9 mouse cellular contexts compared by ENCODE assay signal in the genomic region with DNA sequence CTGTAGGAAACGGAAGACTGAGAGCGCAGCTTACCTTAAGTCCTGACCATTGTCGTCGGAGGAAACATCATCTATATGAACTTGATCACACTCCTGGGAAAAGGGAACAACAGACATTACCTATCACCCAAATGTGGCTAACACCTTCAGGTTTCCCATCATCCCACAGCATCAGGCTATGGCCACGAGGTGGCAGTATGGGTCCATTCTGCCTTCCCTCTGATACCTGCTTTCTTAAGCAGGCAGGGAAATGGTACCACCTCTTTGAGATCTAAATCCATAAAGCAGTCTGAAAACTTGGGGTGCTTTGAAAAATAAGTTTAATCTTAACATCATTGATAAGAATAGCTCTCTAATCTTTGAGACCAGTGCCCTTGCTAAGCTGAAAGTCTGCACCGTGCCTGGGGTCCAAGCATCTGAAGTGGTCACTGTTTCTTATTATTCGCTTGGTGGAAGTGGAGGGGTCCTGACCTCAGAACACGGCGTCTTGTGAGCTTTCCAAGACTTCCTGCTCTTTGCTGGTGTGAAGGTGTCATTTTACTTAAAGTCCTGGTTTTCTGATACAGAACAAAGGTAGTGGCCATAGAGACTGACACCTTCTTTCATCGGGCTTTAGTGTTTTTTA.
DNase-seq lines count a peak whose midpoint lies in the region; ATAC-seq and TF ChIP-seq lines count a peak whose summit lies in the region.
"Had no signal": no experiment of that assay in that cellular context is flagged by ENCODE, and none has a peak within 500 bp of the region (broad histone marks: within the 10 kb centered on the region; RNA-seq: fewer than 3 reads in every experiment).

No protein-coding gene starts in this region.

- no peak overlapping the region for H3ac ChIP-seq in C2C12 (ENCODE audit: control insufficient read depth, insufficient read length, low read depth)

- peak overlapping the region; percentile 40 for H3K4me2 ChIP-seq in liver, embryonic 13.5 days
- no peak overlapping the region for H3K4me2 ChIP-seq in neural tube, embryonic 15.5 days
- H3K4me2 ChIP-seq: heart, embryonic 13.5 days had no signal

- H3K79me3 ChIP-seq in C2C12 (ENCODE audit: low read depth) = no peaks in the 10 kb centered on the region

- peak; percentile 84 for TF ChIP-seq CTCF in C2C12 (IDR thresholded peaks at IDR 0.05; ENCODE audit: control insufficient read depth, insufficient read depth, insufficient read length)

- H3K9ac ChIP-seq in liver, embryonic 13.5 days = no peak overlapping the region
- H3K9ac ChIP-seq in neural tube, embryonic 15.5 days (replicated peaks) = no peak overlapping the region
- H3K9ac ChIP-seq: heart, embryonic 13.5 days had no signal

- H3K9me3 ChIP-seq in liver, embryonic 13.5 days (replicated peaks) = no peaks in the 10 kb centered on the region
- no peaks in the 10 kb centered on the region for H3K9me3 ChIP-seq in neural tube, embryonic 15.5 days (replicated peaks)
- H3K9me3 ChIP-seq: heart, embryonic 13.5 days had no signal

- H3K4me3 ChIP-seq in C2C12 (ENCODE audit: insufficient read depth, poor library complexity, severe bottlenecking) = no peak overlapping the region
- no peak overlapping the region for H3K4me3 ChIP-seq in liver, embryonic 13.5 days (replicated peaks)
- H3K4me3 ChIP-seq in neural tube, embryonic 15.5 days (replicated peaks) = no peak overlapping the region
- H3K4me3 ChIP-seq: heart, embryonic 13.5 days had no signal

- H3K27me3 ChIP-seq in C2C12 (ENCODE audit: control insufficient read depth, insufficient read depth, insufficient read length) = no peaks in the 10 kb centered on the region
- H3K27me3 ChIP-seq in liver, embryonic 13.5 days = no peaks in the 10 kb centered on the region
- H3K27me3 ChIP-seq in neural tube, embryonic 15.5 days (replicated peaks) = no peaks in the 10 kb centered on the region
- H3K27me3 ChIP-seq: heart, embryonic 13.5 days had no signal

- peak overlapping the region; percentile 44; the same call in 1 of the 2 replicates for H3K27ac ChIP-seq in liver, embryonic 13.5 days
- H3K27ac ChIP-seq in neural tube, embryonic 15.5 days (replicated peaks) = no peak overlapping the region
- H3K27ac ChIP-seq: heart, embryonic 13.5 days had no signal

- no peak for ATAC-seq in liver, embryonic 13.5 days (ENCODE audit: low read depth)
- ATAC-seq in neural tube, embryonic 15.5 days (ENCODE audit: low FRiP score) = peak; percentile 84

- WGBS in liver, embryonic 13.5 days (ENCODE audit: insufficient replicate concordance) = 37% methylated on average over 10 of the region's 10 CpGs
- 49% methylated on average over 10 of the region's 10 CpGs for WGBS in neural tube, embryonic 15.5 days

- peak; percentile 80 for DNase-seq in adrenal gland, postnatal 14 days
- peak; percentile 63 for DNase-seq in embryo, embryonic 11.5 days (ENCODE audit: low read depth, low spot score)
- peak; percentile 51 to 57 for DNase-seq in gastrocnemius, postnatal 4 days (ENCODE audit: low spot score in 2 of 2)
- DNase-seq in kidney, postnatal 4 days = peak; percentile 87
- DNase-seq in liver, embryonic 13.5 days = peak; percentile 36
- peak; percentile 46 for DNase-seq in thymus, postnatal 14 days

- no peaks in the 10 kb centered on the region for H3K79me2 ChIP-seq in C2C12 (ENCODE audit: control insufficient read depth, insufficient read depth)

- H3K4me1 ChIP-seq in liver, embryonic 13.5 days (replicated peaks) = no peaks in the 10 kb centered on the region
- H3K4me1 ChIP-seq in neural tube, embryonic 15.5 days = no peaks in the 10 kb centered on the region
- H3K4me1 ChIP-seq: heart, embryonic 13.5 days had no signal

- H3K36me3 ChIP-seq in C2C12 (ENCODE audit: control insufficient read depth, insufficient read depth) = no peaks in the 10 kb centered on the region
- H3K36me3 ChIP-seq in liver, embryonic 13.5 days = no peaks in the 10 kb centered on the region
- no peaks in the 10 kb centered on the region for H3K36me3 ChIP-seq in neural tube, embryonic 15.5 days
- H3K36me3 ChIP-seq: heart, embryonic 13.5 days had no signal

TF ChIP-seq in C2C12, 6 proteins besides CTCF, POLR2A, EP300 and RAD21:
- TF ChIP-seq MAX (IDR thresholded peaks at IDR 0.05) = no peak
- no peak for TF ChIP-seq MYOG (IDR thresholded peaks at IDR 0.05; ENCODE audit: control insufficient read depth, extremely low read depth, insufficient read length)

Comparison
In these comparisons a context has a peak if more than half of its experiments do, and no peak if none do; other contexts are left out.
1. DNase-seq: peak in every context shown above with its lines; median percentile 87 in kidney, postnatal 4 days; 80 in adrenal gland, postnatal 14 days; 63 in embryo, embryonic 11.5 days; 54 in gastrocnemius, postnatal 4 days; 46 in thymus, postnatal 14 days; 36 in liver, embryonic 13.5 days.